Mouse (Mus musculus) midbrain, postnatal 0 days (tissue): ENCODE data around the gene March2. TPM values are rescaled to one million over a fixed set of nuclear protein-coding genes. Genes with fewer than 3 reads are reported as not detected.

ENCODE experiments used
- ATAC-seq: fragments of 200-750 bp; cut with Nextera tagmentation; 2 replicates; pipeline ENCODE4 v1.8.0; 2017; ENCODE audit warnings: moderate number of reproducible peaks, mild to moderate bottlenecking, moderate TSS enrichment, moderate library complexity; ENCODE audit not compliant: low FRiP score
- DNase-seq: peaks from one replicate; pipeline ENCODE4 v3.0.0-alpha.2; 2015; ENCODE audit warnings: low spot score
- H3K27ac ChIP-seq: fragments of 300-500 bp; sonication (generic); 2 replicates; pipeline ENCODE4 v1.5.1; 2014; ENCODE audit warnings: low read depth, mild to moderate bottlenecking, low read length, mixed read lengths
- H3K27me3 ChIP-seq: fragments of 300-500 bp; sonication (generic); 2 replicates; pipeline ENCODE4 v1.6.1; 2014; ENCODE audit warnings: low read length, control low read depth, mixed read lengths; ENCODE audit not compliant: insufficient read depth
- H3K36me3 ChIP-seq: fragments of 300-500 bp; sonication (generic); 2 replicates; pipeline ENCODE4 v1.6.1; 2014; ENCODE audit warnings: low read length, control low read depth, mixed read lengths; ENCODE audit not compliant: insufficient read depth
- H3K4me1 ChIP-seq: fragments of 300-500 bp; sonication (generic); 2 replicates; pipeline ENCODE4 v1.6.1; 2014; ENCODE audit warnings: mild to moderate bottlenecking, control low read depth, antibody characterized with exemption, low read length, mixed read lengths; ENCODE audit not compliant: insufficient read depth
- H3K4me2 ChIP-seq: fragments of 300-500 bp; sonication (generic); 2 replicates; pipeline ENCODE4 v1.6.1; 2014; ENCODE audit warnings: low read depth, mild to moderate bottlenecking, low read length, mixed read lengths; ENCODE audit not compliant: poor library complexity, severe bottlenecking
- H3K4me3 ChIP-seq: fragments of 300-500 bp; sonication (generic); 2 replicates; pipeline ENCODE4 v1.5.1; 2014; ENCODE audit warnings: low read depth, mild to moderate bottlenecking, low read length, moderate library complexity
- H3K9ac ChIP-seq: fragments of 300-500 bp; sonication (generic); replicated peaks from 2 replicates; pipeline ENCODE4 v1.6.1; 2014; ENCODE audit warnings: mild to moderate bottlenecking, low read length, moderate library complexity, mixed read lengths; ENCODE audit not compliant: poor library complexity, severe bottlenecking
- H3K9me3 ChIP-seq: fragments of 300-500 bp; sonication (generic); 2 replicates; pipeline ENCODE4 v1.6.1; 2016; ENCODE audit warnings: low read length, control low read depth
- CTCF ChIP-seq: IDR thresholded peaks from 2 replicates; pipeline ENCODE4 v1.5.1; 2016; ENCODE audit warnings: antibody characterized with exemption, mild to moderate bottlenecking
- WGBS: fragments of 180-500 bp; shearing (Covaris S2); extraction: QIAGEN DNeasy Blood & Tissue Kit; methylation state at CpG from one replicate; pipeline ENCODE4 v1.1.7; 2014; 5-methylcytosine and 5-hydroxymethylcytosine counted together
- polyA plus RNA-seq: library from polyadenylated mRNA; unstranded; fragments of >200 nt; fragmentation: Nextera tagmentation; extraction: Ambion mirVana; gene quantifications from 2 replicates; pipeline ENCODE4 v1.2.1, GENCODE M21; 2015
- total RNA-seq: library from RNA; depleted of rRNA; stranded (reverse); fragments of >200 nt; gene quantifications from 2 replicates; pipeline ENCODE4 v1.2.3, GENCODE M21; 2014

March2 gene
- total and polyA plus RNA-seq, 2 experiments from 2014 or later = 65.2 to 100 TPM

GRCm38 (mm10) chr17:33673837-33674236 lies 44.6 kb downstream of the March2 start:
- Histone ChIP-seq H3K4me1 (no peaks in the 10 kb centered on the region), H3K27ac (no peak overlapping the region), H3K9ac (no peak overlapping the region), H3K4me2 (no peak overlapping the region), H3K36me3 (peaks cover 8% of the 10 kb centered on the region), H3K4me3 (no peak overlapping the region), H3K27me3 (no peaks in the 10 kb centered on the region), H3K9me3 (no peaks in the 10 kb centered on the region)
- WGBS = 85% methylated on average over 1 of the region's 1 CpGs
- no peak for TF ChIP-seq CTCF
- DNase-seq (no peak), ATAC-seq (no peak)

GRCm38 (mm10) chr17:33669681-33670080 lies 48.8 kb downstream of the March2 start:
- Histone ChIP-seq H3K4me1 (no peaks in the 10 kb centered on the region), H3K27ac (no peak overlapping the region), H3K36me3 (peaks cover 16% of the 10 kb centered on the region; the same call in 1 of the 2 replicates), H3K9me3 (no peaks in the 10 kb centered on the region), H3K4me3 (no peak overlapping the region), H3K27me3 (no peaks in the 10 kb centered on the region), H3K9ac (no peak overlapping the region), H3K4me2 (no peak overlapping the region)
- ATAC-seq (no peak), DNase-seq (no peak)
- TF ChIP-seq CTCF = no peak
- 90% methylated on average over 3 of the region's 3 CpGs for WGBS

DNA sequence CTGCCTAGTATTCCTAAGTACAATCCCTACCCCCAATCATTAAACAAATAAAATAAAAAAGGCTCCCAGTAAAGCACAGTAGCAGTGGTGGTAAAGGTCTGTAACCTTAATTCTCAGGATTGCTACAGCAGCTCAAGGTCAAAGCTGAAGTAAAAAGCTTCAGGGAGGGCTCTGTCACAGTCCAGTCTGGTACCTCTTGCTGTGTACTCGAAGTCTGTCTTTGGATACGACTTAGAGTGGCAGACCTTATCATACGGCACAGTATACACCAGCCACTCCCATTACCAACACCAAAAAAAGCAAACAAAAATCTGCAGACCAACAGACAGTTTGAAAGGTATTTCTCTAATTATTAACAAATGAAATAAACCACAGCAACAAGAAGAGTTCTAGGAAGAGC lies 51.7 kb downstream of the March2 start:
- ATAC-seq (no peak), DNase-seq (no peak)
- H3K4me1 ChIP-seq = no peaks in the 10 kb centered on the region
- no peak for TF ChIP-seq CTCF
- H3K27me3 ChIP-seq = no peaks in the 10 kb centered on the region
- H3K4me2 ChIP-seq = no peak overlapping the region
- H3K9me3 ChIP-seq = no peaks in the 10 kb centered on the region
- H3K9ac ChIP-seq = no peak overlapping the region
- no peak overlapping the region for H3K4me3 ChIP-seq
- 93% methylated on average over 3 of the region's 3 CpGs for WGBS
- H3K27ac ChIP-seq = no peak overlapping the region
- H3K36me3 ChIP-seq = peaks cover 28% of the 10 kb centered on the region

- Histone ChIP-seq H3K36me3 (peaks cover 52% of the 10 kb centered on the region), H3K9me3 (no peaks in the 10 kb centered on the region), H3K27me3 (no peaks in the 10 kb centered on the region), H3K4me1 (no peaks in the 10 kb centered on the region), H3K4me3 (no peak overlapping the region), H3K4me2 (no peak overlapping the region), H3K9ac (no peak overlapping the region), H3K27ac (no peak overlapping the region)
- ATAC-seq = peak; percentile 63; the same call in 1 of the 2 replicates
- no peak for DNase-seq
- no peak for TF ChIP-seq CTCF
- 98% methylated on average over 34 of the region's 34 CpGs for WGBS
Measured at GRCm38 (mm10) chr17:33649781-33650475, 68.5 kb downstream of the March2 start.

GRCm38 (mm10) chr17:33645073-33645472 lies 73.4 kb downstream of the March2 start:
- no peak overlapping the region for H3K4me2 ChIP-seq
- H3K9ac ChIP-seq = no peak overlapping the region
- H3K4me3 ChIP-seq = no peak overlapping the region
- no peaks in the 10 kb centered on the region for H3K4me1 ChIP-seq
- no peak for ATAC-seq
- 95% methylated on average over 8 of the region's 8 CpGs for WGBS
- H3K27me3 ChIP-seq = no peaks in the 10 kb centered on the region
- peaks cover 43% of the 10 kb centered on the region for H3K36me3 ChIP-seq
- H3K27ac ChIP-seq = no peak overlapping the region
- DNase-seq = no peak
- TF ChIP-seq CTCF = no peak
- H3K9me3 ChIP-seq = no peaks in the 10 kb centered on the region

- Histone ChIP-seq H3K4me1 (no peaks in the 10 kb centered on the region), H3K4me3 (no peak overlapping the region), H3K9me3 (no peaks in the 10 kb centered on the region), H3K4me2 (no peak overlapping the region), H3K27me3 (no peaks in the 10 kb centered on the region), H3K36me3 (peaks cover 33% of the 10 kb centered on the region), H3K27ac (no peak overlapping the region), H3K9ac (no peak overlapping the region)
- DNase-seq (no peak), ATAC-seq (no peak)
- TF ChIP-seq CTCF = no peak
- 95% methylated on average over 4 of the region's 4 CpGs for WGBS
Measured at GRCm38 (mm10) chr17:33644068-33644467, 74.4 kb downstream of the March2 start.
